Mouse (Mus musculus): ENCODE measurements around the gene Tex261.

DNA sequence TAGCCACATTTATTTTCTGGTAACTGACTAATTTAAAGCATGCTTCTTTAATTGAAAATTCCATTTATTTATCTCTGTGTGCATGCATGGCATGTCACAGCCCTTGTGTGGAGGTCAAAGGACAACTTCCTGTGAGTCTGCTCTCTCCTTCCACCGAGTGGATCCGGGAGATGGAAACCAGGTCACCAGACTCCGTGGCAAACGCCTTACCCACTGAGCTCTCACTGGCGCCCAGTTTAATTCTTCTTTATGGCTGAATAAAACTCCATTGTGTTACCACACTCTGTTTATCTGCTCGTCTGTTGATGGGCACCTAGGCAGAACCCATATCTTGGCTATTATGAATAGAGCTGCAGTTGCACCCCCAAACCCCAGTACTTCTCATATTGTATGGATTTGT is 53.1 kb downstream of the Tex261 start:
- TF ChIP-seq CTCF (conservative IDR thresholded peaks at IDR 0.05; ENCODE audit: insufficient read depth, insufficient read length, low read depth, low read length) (no peak), POLR2A (IDR thresholded peaks at IDR 0.05; ENCODE audit: low read depth, low read length) (no peak)

Data from kidney, adult 2 months (tissue).